In genomic region chr8:123725261-123725660, GRCm38 (mm10) we compare ENCODE assay signal across 12 mouse cellular contexts.
"Had no signal": no experiment of that assay in that cellular context is flagged by ENCODE, and none has a peak within 500 bp of the region (broad histone marks: within the 10 kb centered on the region; RNA-seq: fewer than 3 reads in every experiment).

No protein-coding gene starts in this region.

- H3K27ac ChIP-seq: limb, embryonic 10.5 days; liver, embryonic 15.5 days; stomach, embryonic 15.5 days had no signal

- H3K27me3 ChIP-seq: stomach, embryonic 15.5 days had no signal

- ATAC-seq: intestine, postnatal 0 days; lung, postnatal 0 days had no signal

- H3K4me3 ChIP-seq: limb, embryonic 10.5 days; liver, embryonic 15.5 days; stomach, embryonic 15.5 days had no signal

- H3K4me2 ChIP-seq: liver, embryonic 11.5 days; liver, embryonic 15.5 days; stomach, embryonic 15.5 days had no signal

- H3K36me3 ChIP-seq: limb, embryonic 10.5 days; liver, embryonic 15.5 days; stomach, embryonic 15.5 days had no signal

- H3K9me3 ChIP-seq: limb, embryonic 10.5 days; liver, embryonic 15.5 days; stomach, embryonic 15.5 days had no signal

- DNase-seq: kidney, adult 8-10 months; kidney, postnatal 25 days; lung, adult 2 months; lung, postnatal 36 days; thymus, adult 2 months; thymus, postnatal 25 days had no signal

- H3K9ac ChIP-seq: liver, embryonic 15.5 days; stomach, embryonic 15.5 days had no signal
